Mouse (Mus musculus): ENCODE results near the gene Lrrc7.
A peak's percentile ranks its signal among the peaks of the same experiment; 100 is the strongest.

The Lrrc7 gene

GRCm38 (mm10) chr3:158561987-158562360, at the start of gene Lrrc7:
Gene Lrrc7, minus strand, starts transcription at chr3:158562221.
- peak; percentile 64 to 72 for DNase-seq

GRCm38 (mm10) chr3:158607065-158607464, 45.0 kb upstream of the Lrrc7 start:
- DNase-seq = no peak

- DNase-seq = no peak
Observed at GRCm38 (mm10) chr3:158605274-158605673, 43.3 kb upstream of the Lrrc7 start.

GRCm38 (mm10) chr3:158561256-158561986, 600 bp downstream of the Lrrc7 start:
- DNase-seq = peak; percentile 20 to 45

GRCm38 (mm10) chr3:158560891-158561255, 1.1 kb downstream of the Lrrc7 start:
- DNase-seq = peak; percentile 12 to 16

- DNase-seq = no peak
Observed at GRCm38 (mm10) chr3:158559691-158560650, 2.0 kb downstream of the Lrrc7 start.

GRCm38 (mm10) chr3:158559131-158559658, 2.8 kb downstream of the Lrrc7 start:
- DNase-seq = no peak

- no peak for DNase-seq
Observed at GRCm38 (mm10) chr3:158558631-158559030, 3.4 kb downstream of the Lrrc7 start.

- DNase-seq = no peak
Observed at GRCm38 (mm10) chr3:158554280-158554679, 7.7 kb downstream of the Lrrc7 start.

- no peak for DNase-seq
Observed at GRCm38 (mm10) chr3:158552105-158552504, 9.9 kb downstream of the Lrrc7 start.

- no peak for DNase-seq
Observed at GRCm38 (mm10) chr3:158543481-158543880, 18.5 kb downstream of the Lrrc7 start.

- DNase-seq = no peak
Observed at GRCm38 (mm10) chr3:158532859-158533258, 29.2 kb downstream of the Lrrc7 start.

- no peak for DNase-seq
Observed at GRCm38 (mm10) chr3:158528471-158528870, 33.5 kb downstream of the Lrrc7 start.

GRCm38 (mm10) chr3:158493730-158494129, 68.3 kb downstream of the Lrrc7 start:
- no peak for DNase-seq

- DNase-seq = no peak
Observed at GRCm38 (mm10) chr3:158479677-158480076, 82.3 kb downstream of the Lrrc7 start.

- DNase-seq = no peak
Observed at GRCm38 (mm10) chr3:158400600-158400999, 161.4 kb downstream of the Lrrc7 start.

- no peak for DNase-seq
Observed at GRCm38 (mm10) chr3:158391534-158391933, 170.5 kb downstream of the Lrrc7 start.

- DNase-seq = no peak
Observed at GRCm38 (mm10) chr3:158388076-158388454, 174.0 kb downstream of the Lrrc7 start.

GRCm38 (mm10) chr3:158387413-158388075, 174.5 kb downstream of the Lrrc7 start:
- DNase-seq = no peak

GRCm38 (mm10) chr3:158386848-158387247, 175.2 kb downstream of the Lrrc7 start:
- no peak for DNase-seq

GRCm38 (mm10) chr3:158375885-158376284, 186.1 kb downstream of the Lrrc7 start:
- DNase-seq = peak; percentile 65

GRCm38 (mm10) chr3:158369169-158369568, 192.9 kb downstream of the Lrrc7 start:
- DNase-seq = no peak

GRCm38 (mm10) chr3:158365801-158366200, 196.2 kb downstream of the Lrrc7 start:
- DNase-seq = no peak

All from kidney, postnatal 4 days (tissue).